ENCODE assay signal across 17 mouse cellular contexts in genomic region chr1:180765393-180765792, GRCm38 (mm10).
"Had no signal": no experiment of that assay in that cellular context is flagged by ENCODE, and none has a peak within 500 bp of the region (broad histone marks: within the 10 kb centered on the region; RNA-seq: fewer than 3 reads in every experiment).

No protein-coding gene starts in this region.

- H3K9me3 ChIP-seq: limb, embryonic 10.5 days; limb, embryonic 13.5 days; liver, embryonic 13.5 days; midbrain, embryonic 12.5 days; midbrain, embryonic 15.5 days; neural tube, embryonic 13.5 days had no signal

- H3K4me3 ChIP-seq: layer of hippocampus, adult 2 months; limb, embryonic 10.5 days; limb, embryonic 13.5 days; liver, embryonic 13.5 days; midbrain, embryonic 12.5 days; midbrain, embryonic 15.5 days; neural tube, embryonic 13.5 days had no signal

- H3K4me2 ChIP-seq: limb, embryonic 13.5 days; liver, embryonic 13.5 days; lung, embryonic 14.5 days; midbrain, embryonic 12.5 days; midbrain, embryonic 15.5 days; neural tube, embryonic 13.5 days had no signal

- H3K27ac ChIP-seq: kidney, postnatal 0 days; layer of hippocampus, adult 2 months; limb, embryonic 10.5 days; limb, embryonic 13.5 days; liver, embryonic 13.5 days; midbrain, embryonic 12.5 days; midbrain, embryonic 15.5 days; neural tube, embryonic 13.5 days; stomach, postnatal 0 days had no signal

- H3K27me3 ChIP-seq: limb, embryonic 13.5 days had no signal

- H3K36me3 ChIP-seq: limb, embryonic 10.5 days; limb, embryonic 13.5 days; liver, embryonic 13.5 days; midbrain, embryonic 12.5 days; midbrain, embryonic 15.5 days; neural tube, embryonic 13.5 days had no signal

- ATAC-seq: intestine, postnatal 0 days; lung, postnatal 0 days; midbrain, embryonic 15.5 days had no signal

- DNase-seq: kidney, adult 2 months; kidney, postnatal 25 days; layer of hippocampus, adult 9-11 months; liver; liver, embryonic 13.5 days; lung, embryonic 14.5 days; retina, postnatal 1 day had no signal

- H3K9ac ChIP-seq: limb, embryonic 13.5 days; liver, embryonic 13.5 days; lung, embryonic 14.5 days; midbrain, embryonic 12.5 days; midbrain, embryonic 15.5 days; neural tube, embryonic 13.5 days had no signal
